Mouse (Mus musculus) cerebellum, adult 11 months (tissue): ENCODE results near the gene Gnb1.

ENCODE experiments used
- DNase-seq: peaks from one replicate; pipeline ENCODE4 v3.0.0; 2022

Gnb1 gene

GRCm38 (mm10) chr4:155487746-155488145, 3.4 kb upstream of the Gnb1 start:
- no peak for DNase-seq

- DNase-seq: no peak
Observed at GRCm38 (mm10) chr4:155488232-155489025, 2.7 kb upstream of the Gnb1 start.

- no peak for DNase-seq
Observed at GRCm38 (mm10) chr4:155489101-155489970, 1.8 kb upstream of the Gnb1 start.

GRCm38 (mm10) chr4:155490456-155490855, 705 bp upstream of the Gnb1 start:
- no peak for DNase-seq

DNA sequence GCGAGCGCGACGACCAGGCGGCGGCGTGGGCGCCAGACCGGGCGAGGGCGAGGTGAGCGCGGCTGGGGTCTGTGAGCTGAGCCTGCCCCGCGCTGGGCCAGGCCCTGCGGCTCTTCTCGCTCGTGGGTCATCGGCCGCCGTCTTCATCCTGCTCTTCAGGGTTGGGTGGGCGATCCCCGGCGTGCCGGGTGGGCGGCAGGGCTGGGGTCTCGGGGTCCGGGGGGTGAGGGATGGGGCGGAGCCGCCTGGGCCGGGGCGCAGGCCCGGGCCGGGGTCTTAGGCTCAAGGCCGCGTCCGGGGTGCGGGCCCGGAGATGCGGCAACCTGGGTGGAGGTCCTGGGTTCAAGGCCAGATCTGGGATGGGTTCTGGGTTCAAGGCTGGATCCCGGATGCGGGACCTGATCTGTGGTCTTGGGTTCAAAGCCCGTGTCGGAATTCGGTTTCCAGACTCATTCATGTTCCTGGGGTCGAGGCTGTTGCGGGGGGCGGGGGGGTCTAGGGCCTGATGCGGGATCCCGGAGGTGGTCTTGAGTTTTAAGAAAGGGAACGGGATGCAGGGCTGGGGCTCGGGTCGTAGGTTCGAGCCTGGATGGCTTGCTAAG, 469 bp downstream of the Gnb1 start:
- DNase-seq: no peak

GRCm38 (mm10) chr4:155492131-155492633, 1.0 kb downstream of the Gnb1 start:
- peak; percentile 47 for DNase-seq

DNA sequence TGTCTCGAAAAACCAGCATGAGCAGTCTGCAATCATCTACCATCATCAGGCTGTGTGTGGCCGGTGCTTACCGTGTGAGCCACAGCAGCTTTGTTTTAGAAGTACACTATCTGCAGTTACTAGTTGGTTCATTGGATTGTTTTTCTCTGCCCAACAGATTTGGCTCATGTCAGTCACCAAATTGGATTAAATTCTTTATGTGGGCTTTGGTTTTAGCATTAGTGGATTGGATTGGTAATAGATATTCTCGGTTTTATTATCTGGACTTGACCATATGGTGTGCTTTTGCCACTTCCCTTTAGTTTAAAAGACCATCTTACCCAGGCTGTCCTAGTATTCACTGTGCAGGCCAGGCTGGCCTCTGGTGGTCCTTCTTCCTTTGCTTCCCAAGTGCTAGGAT, 3.7 kb downstream of the Gnb1 start:
- no peak for DNase-seq

- no peak for DNase-seq
Observed at GRCm38 (mm10) chr4:155497963-155498362, 6.8 kb downstream of the Gnb1 start.

DNA sequence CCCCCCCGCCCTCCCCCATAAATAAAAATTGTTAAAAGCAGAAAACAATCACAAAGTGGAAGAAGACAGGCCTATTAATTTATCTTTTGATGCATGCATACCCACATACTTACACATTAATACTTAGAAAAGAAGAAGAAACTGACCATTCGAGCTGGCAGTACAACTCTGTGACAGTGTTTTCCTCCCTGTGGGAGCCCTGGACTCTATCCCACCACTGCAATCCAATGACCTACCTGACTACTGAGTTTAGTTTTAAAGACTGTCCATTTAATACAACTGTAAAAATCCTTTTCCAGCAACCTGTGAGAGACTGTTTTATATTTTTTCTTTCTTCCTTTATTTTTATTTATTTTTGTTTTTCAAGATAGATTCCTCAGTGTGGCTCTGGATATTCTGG, 10.0 kb downstream of the Gnb1 start:
- no peak for DNase-seq

- no peak for DNase-seq
Observed at GRCm38 (mm10) chr4:155505067-155505466, 13.9 kb downstream of the Gnb1 start.

GRCm38 (mm10) chr4:155505671-155506295, 14.6 kb downstream of the Gnb1 start:
- DNase-seq: no peak

DNA sequence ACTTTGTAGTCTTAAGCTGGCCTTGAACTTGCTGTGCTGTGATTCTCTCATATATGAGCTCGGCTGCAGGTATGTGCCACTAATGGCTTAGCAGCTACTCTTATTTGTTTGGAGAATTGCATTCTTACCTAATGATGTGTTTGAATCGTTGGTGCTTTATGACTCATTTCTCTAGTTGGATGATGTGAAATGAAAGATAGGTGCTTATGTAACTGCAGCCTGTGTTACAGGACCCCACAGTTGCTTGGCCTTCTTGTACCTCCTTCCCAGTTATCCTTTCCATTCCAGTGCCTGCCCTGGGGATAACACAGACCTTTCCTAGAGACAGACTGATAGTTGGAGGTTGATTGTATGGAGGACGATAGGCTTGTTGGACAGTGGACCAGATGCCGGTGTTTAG, 17.5 kb downstream of the Gnb1 start:
- DNase-seq: no peak

GRCm38 (mm10) chr4:155510981-155511380, 19.8 kb downstream of the Gnb1 start:
- DNase-seq: no peak

DNA sequence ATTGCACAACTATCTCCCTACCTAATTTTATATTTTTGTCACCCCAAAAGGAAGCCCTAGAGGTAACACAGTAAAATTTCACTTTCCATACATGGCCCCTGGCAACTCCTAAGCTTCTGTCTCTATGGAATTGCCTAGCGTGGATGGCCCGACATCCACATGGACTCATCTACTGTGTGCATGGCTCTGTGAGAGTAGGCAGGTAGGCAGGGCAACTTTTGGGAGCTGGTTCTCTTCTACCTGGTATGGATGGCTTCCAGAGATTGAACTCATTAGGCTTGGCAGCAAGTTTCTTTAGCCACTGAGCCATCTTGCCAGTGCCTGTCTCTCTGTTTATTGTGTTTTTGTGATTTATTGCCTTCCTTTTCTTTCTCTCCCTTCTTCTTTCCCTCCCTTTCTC, 23.6 kb downstream of the Gnb1 start:
- DNase-seq: no peak

GRCm38 (mm10) chr4:155517948-155518517, 26.9 kb downstream of the Gnb1 start:
- DNase-seq: no peak

DNA sequence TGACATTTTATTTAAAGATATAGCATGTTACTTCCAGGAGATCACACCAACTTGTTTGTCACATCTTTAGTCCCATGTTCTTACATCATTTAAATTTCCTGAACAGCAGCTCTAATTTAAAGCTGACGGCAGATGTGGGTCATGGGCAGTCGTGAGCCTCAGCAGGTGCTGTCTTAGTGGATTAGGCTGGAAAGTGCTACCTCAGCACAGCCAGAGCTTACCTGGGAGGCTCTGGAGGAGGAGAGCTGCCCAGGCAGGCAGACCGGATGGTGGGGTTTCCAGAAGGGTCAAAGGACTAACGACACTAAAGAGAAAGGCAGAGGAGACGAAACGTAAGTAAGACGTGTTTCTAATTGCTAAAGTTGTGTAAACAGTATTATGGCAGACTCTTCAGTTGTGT, 31.2 kb downstream of the Gnb1 start:
- DNase-seq: no peak

DNA sequence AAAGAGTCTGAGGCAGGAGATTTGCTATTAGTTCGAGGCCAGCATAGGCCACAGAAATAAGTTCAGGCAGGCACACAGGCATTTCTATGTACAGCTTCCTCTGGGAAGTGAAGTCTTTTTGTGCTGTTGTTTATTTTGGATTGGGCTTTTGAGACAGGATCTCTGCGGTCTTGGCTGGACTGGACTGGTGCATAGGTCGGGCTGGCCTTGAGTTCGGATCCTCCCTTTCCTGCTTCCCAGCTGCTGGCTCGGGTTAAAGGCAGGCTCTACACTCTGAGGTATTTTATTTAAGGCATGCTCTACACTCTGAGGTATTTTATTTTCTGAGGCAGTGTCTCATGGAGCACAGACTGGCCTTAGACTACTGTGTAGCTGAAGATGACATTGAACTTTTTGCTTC, 34.6 kb downstream of the Gnb1 start:
- no peak for DNase-seq

DNA sequence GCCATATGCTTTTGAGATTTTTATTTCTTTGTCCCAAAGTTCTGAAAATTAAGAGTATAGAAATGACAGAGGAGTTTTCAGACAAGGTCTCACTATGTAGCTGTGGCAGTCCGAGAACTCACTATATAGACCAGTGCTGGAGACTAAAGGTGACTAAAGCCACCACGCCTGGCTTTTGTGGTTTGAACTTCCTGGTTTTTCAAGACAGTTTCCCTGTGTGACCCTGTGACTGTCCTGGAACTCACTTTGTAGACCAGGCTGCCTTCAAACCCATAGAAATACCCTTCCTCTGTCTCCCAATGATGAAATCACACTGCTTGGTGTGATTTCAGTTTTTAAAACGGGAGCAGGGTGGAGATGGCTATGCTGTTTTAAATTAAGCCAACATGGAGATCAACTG, 38.1 kb downstream of the Gnb1 start:
- no peak for DNase-seq

GRCm38 (mm10) chr4:155549993-155550392, 58.8 kb downstream of the Gnb1 start:
- DNase-seq: no peak

GRCm38 (mm10) chr4:155550446-155550845, 59.3 kb downstream of the Gnb1 start:
- no peak for DNase-seq

DNA sequence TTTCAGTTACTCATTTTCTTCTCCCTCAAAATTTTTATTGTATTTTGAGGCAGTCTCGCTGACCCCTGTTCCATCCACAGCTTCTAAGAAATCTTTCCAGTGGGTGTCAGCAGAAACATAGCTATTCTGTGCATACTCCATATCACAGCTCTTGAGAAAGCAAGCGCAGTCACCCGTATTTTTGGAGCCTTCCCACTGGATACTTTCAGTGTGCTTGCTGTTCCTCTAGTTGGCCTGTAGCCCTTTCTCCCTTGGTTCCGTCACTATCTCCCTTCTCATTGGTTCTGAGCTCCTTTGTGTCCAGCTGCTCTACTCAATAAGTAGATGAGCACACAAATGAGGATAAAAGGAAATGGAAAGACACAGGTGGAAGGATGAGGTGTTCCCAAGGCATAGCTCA, 59.9 kb downstream of the Gnb1 start:
- DNase-seq: no peak

- peak; percentile 34 for DNase-seq
Observed at GRCm38 (mm10) chr4:155552917-155553532, 61.9 kb downstream of the Gnb1 start.
